Mouse (Mus musculus): ENCODE results near the gene Capn13. TPM values are rescaled to one million over a fixed set of nuclear protein-coding genes. Genes with fewer than 3 reads are reported as not detected.

The Capn13 gene
- polyA plus RNA-seq, 1 experiment = not detected

DNA sequence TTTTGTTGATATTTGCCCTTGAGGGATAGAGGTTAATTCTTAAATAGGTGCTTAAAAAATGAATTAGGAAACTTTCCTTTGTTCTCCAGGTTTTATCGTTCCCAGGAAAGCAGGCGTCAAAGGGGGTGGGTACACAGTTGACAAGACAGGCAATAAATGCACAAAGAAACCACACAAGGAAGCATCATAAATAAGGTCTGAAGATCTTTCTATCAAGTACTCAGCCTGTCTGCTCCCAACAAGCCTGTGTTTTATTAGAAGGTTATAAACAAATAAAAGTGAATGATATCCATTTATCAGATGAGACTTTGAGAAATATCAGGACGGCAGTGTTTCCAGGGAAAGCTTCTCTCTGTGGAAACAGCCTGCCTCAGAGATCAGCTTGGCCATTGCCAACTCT is 33.3 kb downstream of the Capn13 start:
- no peak overlapping the region for H3K27ac ChIP-seq (ENCODE audit: insufficient read depth, low read length)
- no peaks in the 10 kb centered on the region for H3K4me1 ChIP-seq (ENCODE audit: control insufficient read depth, insufficient read depth, low read length)
- TF ChIP-seq POLR2A (IDR thresholded peaks at IDR 0.05; ENCODE audit: low read depth, low read length) (no peak), CTCF (IDR thresholded peaks at IDR 0.05; ENCODE audit: borderline replicate concordance, insufficient read depth, low read length) (no peak)
- no peak overlapping the region for H3K4me3 ChIP-seq (ENCODE audit: insufficient read depth, low read length)

- no peak overlapping the region for H3K27ac ChIP-seq (ENCODE audit: insufficient read depth, low read length)
- no peaks in the 10 kb centered on the region for H3K4me1 ChIP-seq (ENCODE audit: control insufficient read depth, insufficient read depth, low read length)
- H3K4me3 ChIP-seq (ENCODE audit: insufficient read depth, low read length) = no peak overlapping the region
- TF ChIP-seq POLR2A (IDR thresholded peaks at IDR 0.05; ENCODE audit: low read depth, low read length) (no peak), CTCF (IDR thresholded peaks at IDR 0.05; ENCODE audit: borderline replicate concordance, insufficient read depth, low read length) (no peak)
Observed at GRCm38 (mm10) chr17:73361054-73361453, 39.6 kb downstream of the Capn13 start.

DNA sequence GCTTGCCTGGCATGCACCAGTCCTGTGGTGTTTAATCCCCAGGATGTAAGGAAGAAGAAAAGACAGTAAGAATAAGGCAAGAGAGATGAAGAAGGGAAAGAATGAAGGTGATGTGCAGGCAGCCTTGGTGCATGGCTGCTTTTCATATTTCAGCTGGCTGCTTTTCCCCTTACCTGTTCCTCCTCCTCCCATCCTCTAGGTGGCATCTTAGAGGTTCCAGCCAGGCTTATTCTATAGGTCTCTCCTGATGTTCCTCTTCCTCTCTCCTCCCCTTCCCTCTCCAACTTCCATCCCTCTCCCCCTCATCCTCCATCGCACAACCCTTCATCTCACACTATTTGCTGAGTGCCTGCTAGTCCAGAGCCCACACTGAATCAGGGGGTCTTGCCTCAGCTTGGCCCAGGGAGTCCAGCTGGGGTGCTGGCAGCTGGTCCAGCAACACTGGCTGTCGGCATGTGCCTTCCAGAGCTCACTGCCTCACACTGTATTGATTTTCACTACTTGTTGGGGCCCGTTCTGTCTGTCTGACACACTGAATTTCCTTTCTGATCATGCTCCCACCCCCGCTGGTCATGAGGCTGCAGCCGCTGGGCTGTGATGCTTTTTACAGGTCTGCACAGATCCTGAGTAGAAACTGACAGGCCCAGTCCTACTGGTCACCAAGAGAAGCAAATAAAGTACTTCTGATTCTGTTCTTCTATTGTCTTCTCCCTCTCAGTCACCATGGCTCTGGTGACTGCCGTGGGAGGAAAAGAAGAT is 56.9 kb downstream of the Capn13 start:
- no peak for TF ChIP-seq CTCF (IDR thresholded peaks at IDR 0.05; ENCODE audit: borderline replicate concordance, insufficient read depth, low read length)
- no peak for TF ChIP-seq POLR2A (IDR thresholded peaks at IDR 0.05; ENCODE audit: low read depth, low read length)
- H3K4me1 ChIP-seq (ENCODE audit: control insufficient read depth, insufficient read depth, low read length) = no peaks in the 10 kb centered on the region
- no peak overlapping the region for H3K4me3 ChIP-seq (ENCODE audit: insufficient read depth, low read length)
- no peak overlapping the region for H3K27ac ChIP-seq (ENCODE audit: insufficient read depth, low read length)

- TF ChIP-seq CTCF (IDR thresholded peaks at IDR 0.05; ENCODE audit: borderline replicate concordance, insufficient read depth, low read length) = no peak
- no peak for TF ChIP-seq POLR2A (IDR thresholded peaks at IDR 0.05; ENCODE audit: low read depth, low read length)
- Histone ChIP-seq H3K4me3 (ENCODE audit: insufficient read depth, low read length) (no peak overlapping the region), H3K4me1 (ENCODE audit: control insufficient read depth, insufficient read depth, low read length) (no peaks in the 10 kb centered on the region), H3K27ac (ENCODE audit: insufficient read depth, low read length) (no peak overlapping the region)
Observed at GRCm38 (mm10) chr17:73342673-73343072, 58.0 kb downstream of the Capn13 start.

DNA sequence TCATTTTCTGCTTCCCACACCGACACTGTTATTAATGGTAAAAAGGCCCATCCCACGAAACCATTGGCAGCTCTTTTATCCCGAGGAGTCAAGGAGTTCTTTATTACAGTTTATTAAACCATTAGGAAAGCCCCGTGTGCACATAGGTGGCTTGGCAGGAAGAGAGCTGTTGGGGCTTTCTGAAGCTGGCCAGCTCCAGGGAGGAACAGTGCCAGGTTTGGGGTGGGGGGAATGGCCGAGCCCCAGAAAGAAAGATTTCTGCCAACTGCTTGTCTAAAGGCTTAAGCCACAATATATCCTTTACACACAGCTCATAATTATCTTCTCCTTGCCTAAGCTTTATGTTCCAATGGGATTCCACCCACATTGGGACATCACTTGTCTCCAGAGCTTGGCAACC is 71.6 kb downstream of the Capn13 start:
- Histone ChIP-seq H3K4me1 (ENCODE audit: control insufficient read depth, insufficient read depth, low read length) (no peaks in the 10 kb centered on the region), H3K27ac (ENCODE audit: insufficient read depth, low read length) (no peak overlapping the region), H3K4me3 (ENCODE audit: insufficient read depth, low read length) (no peak overlapping the region)
- TF ChIP-seq CTCF (IDR thresholded peaks at IDR 0.05; ENCODE audit: borderline replicate concordance, insufficient read depth, low read length) = no peak

GRCm38 (mm10) chr17:73325314-73325713 is 75.4 kb downstream of the Capn13 start:
- H3K4me1 ChIP-seq (ENCODE audit: control insufficient read depth, insufficient read depth, low read length) = no peaks in the 10 kb centered on the region; the same call in 1 of the 2 replicates
- TF ChIP-seq CTCF (IDR thresholded peaks at IDR 0.05; ENCODE audit: borderline replicate concordance, insufficient read depth, low read length) (no peak), POLR2A (IDR thresholded peaks at IDR 0.05; ENCODE audit: low read depth, low read length) (no peak)
- no peak overlapping the region for H3K27ac ChIP-seq (ENCODE audit: insufficient read depth, low read length)
- no peak overlapping the region for H3K4me3 ChIP-seq (ENCODE audit: insufficient read depth, low read length)

DNA sequence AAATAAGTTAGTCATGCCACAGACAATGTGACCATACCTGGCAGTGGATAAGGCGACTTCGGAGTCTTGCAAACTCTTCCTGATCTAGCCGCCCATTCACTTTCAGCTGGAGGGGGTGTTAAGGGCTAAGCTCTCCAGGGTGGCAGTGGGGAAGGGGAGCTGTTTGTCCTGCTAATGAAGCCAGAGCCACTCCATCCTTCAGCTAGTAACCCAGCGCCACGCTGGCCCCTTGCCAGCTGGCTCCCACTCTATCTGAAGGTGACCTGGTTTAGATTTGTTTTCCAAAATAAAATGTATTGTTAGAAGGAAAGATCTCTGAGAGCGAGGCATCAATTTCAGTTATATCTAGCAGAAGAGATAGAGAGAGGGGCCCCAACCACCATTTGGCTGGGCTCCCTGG is 75.9 kb downstream of the Capn13 start:
- no peak overlapping the region for H3K27ac ChIP-seq (ENCODE audit: insufficient read depth, low read length)
- TF ChIP-seq CTCF (IDR thresholded peaks at IDR 0.05; ENCODE audit: borderline replicate concordance, insufficient read depth, low read length) (no peak), POLR2A (IDR thresholded peaks at IDR 0.05; ENCODE audit: low read depth, low read length) (no peak)
- H3K4me1 ChIP-seq (ENCODE audit: control insufficient read depth, insufficient read depth, low read length) = no peaks in the 10 kb centered on the region; the same call in 1 of the 2 replicates
- no peak overlapping the region for H3K4me3 ChIP-seq (ENCODE audit: insufficient read depth, low read length)

DNA sequence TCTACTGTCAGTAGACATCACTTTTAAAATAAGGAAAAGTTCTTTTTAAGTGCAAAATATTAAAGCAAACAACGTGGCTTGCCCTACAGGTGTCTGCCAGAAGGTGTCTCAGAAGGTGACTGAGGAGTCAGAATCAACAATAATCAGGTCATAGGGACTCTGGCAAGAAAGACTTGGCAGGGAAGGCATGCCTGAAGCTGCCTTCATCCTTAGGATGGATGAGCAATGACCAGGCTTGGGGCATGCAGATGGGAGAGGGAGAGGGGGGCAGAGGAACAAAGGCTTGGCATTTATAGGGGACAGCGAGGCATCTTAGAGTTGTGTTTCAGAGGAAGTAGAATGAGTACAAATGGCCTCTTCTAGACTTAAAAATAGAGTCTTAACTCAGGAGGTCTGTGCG is 76.7 kb downstream of the Capn13 start:
- Histone ChIP-seq H3K4me3 (ENCODE audit: insufficient read depth, low read length) (no peak overlapping the region), H3K4me1 (ENCODE audit: control insufficient read depth, insufficient read depth, low read length) (no peaks in the 10 kb centered on the region; the same call in 1 of the 2 replicates), H3K27ac (ENCODE audit: insufficient read depth, low read length) (no peak overlapping the region)
- no peak for TF ChIP-seq CTCF (IDR thresholded peaks at IDR 0.05; ENCODE audit: borderline replicate concordance, insufficient read depth, low read length)
- TF ChIP-seq POLR2A (IDR thresholded peaks at IDR 0.05; ENCODE audit: low read depth, low read length) = no peak

DNA sequence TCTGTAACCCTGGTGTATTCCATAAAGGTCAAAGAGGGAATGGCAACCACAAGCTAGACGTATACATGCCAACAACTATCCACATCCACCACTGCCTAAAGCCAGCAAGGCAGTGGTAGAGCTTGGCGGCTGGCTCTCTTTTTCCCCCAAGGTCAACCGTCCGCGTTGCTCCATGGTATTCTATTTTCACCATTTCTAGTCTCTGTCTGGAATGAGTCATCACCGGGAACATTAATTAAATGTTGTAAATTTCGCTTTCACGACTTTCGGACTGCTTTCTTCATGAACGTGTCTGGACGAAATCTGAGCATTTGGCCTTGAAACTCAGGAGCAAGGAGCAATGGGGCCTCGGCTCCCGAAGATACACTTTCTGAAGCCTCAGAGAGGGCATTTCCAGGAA is 85.9 kb downstream of the Capn13 start:
- TF ChIP-seq POLR2A (IDR thresholded peaks at IDR 0.05; ENCODE audit: low read depth, low read length) (no peak), CTCF (IDR thresholded peaks at IDR 0.05; ENCODE audit: borderline replicate concordance, insufficient read depth, low read length) (no peak)
- H3K27ac ChIP-seq (ENCODE audit: insufficient read depth, low read length) = no peak overlapping the region
- no peaks in the 10 kb centered on the region for H3K4me1 ChIP-seq (ENCODE audit: control insufficient read depth, insufficient read depth, low read length)
- H3K4me3 ChIP-seq (ENCODE audit: insufficient read depth, low read length) = no peak overlapping the region

GRCm38 (mm10) chr17:73311491-73311890 is 89.2 kb downstream of the Capn13 start:
- Histone ChIP-seq H3K4me1 (ENCODE audit: control insufficient read depth, insufficient read depth, low read length) (no peaks in the 10 kb centered on the region), H3K27ac (ENCODE audit: insufficient read depth, low read length) (no peak overlapping the region), H3K4me3 (ENCODE audit: insufficient read depth, low read length) (no peak overlapping the region)
- no peak for TF ChIP-seq CTCF (IDR thresholded peaks at IDR 0.05; ENCODE audit: borderline replicate concordance, insufficient read depth, low read length)
- TF ChIP-seq POLR2A (IDR thresholded peaks at IDR 0.05; ENCODE audit: low read depth, low read length) = no peak
